Mouse (Mus musculus) limb, embryonic 11.5 days (tissue): ENCODE results near the gene Rfx3. TPM values are rescaled to one million over a fixed set of nuclear protein-coding genes. Genes with fewer than 3 reads are reported as not detected.

Experiments
- ATAC-seq: fragments of 200-750 bp; cut with Nextera tagmentation; 2 replicates; pipeline ENCODE4 v1.8.0; 2017; ENCODE audit warnings: low read depth; ENCODE audit not compliant: insufficient number of reproducible peaks, low FRiP score, low TSS enrichment
- DNase-seq: peaks from one replicate; pipeline ENCODE4 v3.0.0-alpha.2; 2015; ENCODE audit warnings: low spot score
- H3K27ac ChIP-seq: fragments of 300-500 bp; sonication (generic); replicated peaks from 2 replicates; pipeline ENCODE4 v1.5.1; 2014; ENCODE audit warnings: low read depth, mild to moderate bottlenecking, low read length
- H3K27me3 ChIP-seq: fragments of 300-500 bp; sonication (generic); 2 replicates; pipeline ENCODE4 v1.6.1; 2014; ENCODE audit warnings: mild to moderate bottlenecking, low read length, mixed read lengths; ENCODE audit not compliant: control insufficient read depth, insufficient read depth
- H3K36me3 ChIP-seq: fragments of 300-500 bp; sonication (generic); 2 replicates; pipeline ENCODE4 v1.6.1; 2014; ENCODE audit warnings: mild to moderate bottlenecking, low read length, moderate library complexity, mixed read lengths; ENCODE audit not compliant: control insufficient read depth, insufficient read depth
- H3K4me1 ChIP-seq: fragments of 300-500 bp; sonication (generic); 2 replicates; pipeline ENCODE4 v1.6.1; 2014; ENCODE audit warnings: low read length, mixed read lengths; ENCODE audit not compliant: control insufficient read depth, insufficient read depth
- H3K4me2 ChIP-seq: fragments of 300-500 bp; sonication (generic); 2 replicates; pipeline ENCODE4 v1.6.1; 2014; ENCODE audit warnings: low read depth, mild to moderate bottlenecking, moderate library complexity; ENCODE audit not compliant: severe bottlenecking
- H3K4me3 ChIP-seq: fragments of 300-500 bp; sonication (generic); 2 replicates; pipeline ENCODE4 v1.5.1; 2014; ENCODE audit warnings: low read depth, low read length
- H3K9ac ChIP-seq: fragments of 300-500 bp; sonication (generic); 2 replicates; pipeline ENCODE4 v1.6.1; 2014; ENCODE audit warnings: mild to moderate bottlenecking, low read length
- H3K9me3 ChIP-seq: fragments of 300-500 bp; sonication (generic); 2 replicates; pipeline ENCODE4 v1.6.1; 2016; ENCODE audit warnings: low read length; ENCODE audit not compliant: control insufficient read depth
- WGBS: fragments of 180-500 bp; shearing (Covaris S2); extraction: QIAGEN DNeasy Blood & Tissue Kit; methylation state at CpG from one replicate; pipeline ENCODE4 v1.1.7; 2014; 5-methylcytosine and 5-hydroxymethylcytosine counted together
- polyA plus RNA-seq: library from polyadenylated mRNA; unstranded; fragments of >200 nt; fragmentation: Nextera tagmentation; extraction: Ambion mirVana; gene quantifications from 2 replicates; pipeline ENCODE4 v1.2.1, GENCODE M21; 2014

The Rfx3 gene
- polyA plus RNA-seq, 1 experiment from 2014 or later: 20.5 TPM

GRCm38 (mm10) chr19:27902601-27903000, 108.4 kb downstream of the Rfx3 start:
- DNase-seq: no peak
- no peak overlapping the region for H3K4me3 ChIP-seq
- H3K36me3 ChIP-seq: no peaks in the 10 kb centered on the region
- WGBS: 77% methylated on average over 9 of the region's 9 CpGs
- no peak overlapping the region for H3K4me2 ChIP-seq
- H3K27ac ChIP-seq: no peak overlapping the region
- ATAC-seq: no peak
- H3K4me1 ChIP-seq: no peaks in the 10 kb centered on the region
- no peaks in the 10 kb centered on the region for H3K27me3 ChIP-seq
- H3K9me3 ChIP-seq: no peaks in the 10 kb centered on the region
- no peak overlapping the region for H3K9ac ChIP-seq

GRCm38 (mm10) chr19:27901693-27902092, 109.3 kb downstream of the Rfx3 start:
- H3K4me2 ChIP-seq: no peak overlapping the region
- no peak overlapping the region for H3K4me3 ChIP-seq
- 84% methylated on average over 6 of the region's 6 CpGs for WGBS
- H3K9me3 ChIP-seq: no peaks in the 10 kb centered on the region
- H3K4me1 ChIP-seq: no peaks in the 10 kb centered on the region
- no peak overlapping the region for H3K27ac ChIP-seq
- no peaks in the 10 kb centered on the region for H3K27me3 ChIP-seq
- ATAC-seq (no peak), DNase-seq (no peak)
- H3K36me3 ChIP-seq: no peaks in the 10 kb centered on the region
- no peak overlapping the region for H3K9ac ChIP-seq

- 92% methylated on average over 3 of the region's 3 CpGs for WGBS
Observed at GRCm38 (mm10) chr19:27884520-27884919, 126.4 kb downstream of the Rfx3 start.

GRCm38 (mm10) chr19:27877429-27877828, 133.5 kb downstream of the Rfx3 start:
- whole genome bisulfite sequencing: 91% methylated on average over 2 of the region's 2 CpGs

More at GRCm38 (mm10) chr19:27884520-27884919, 126.4 kb downstream of the Rfx3 start:
- no peaks in the 10 kb centered on the region for H3K27me3 ChIP-seq
- no peak overlapping the region for H3K4me3 ChIP-seq
- ATAC-seq: no peak
- H3K27ac ChIP-seq: no peak overlapping the region
- no peak for DNase-seq
- no peak overlapping the region for H3K4me2 ChIP-seq
- no peaks in the 10 kb centered on the region for H3K4me1 ChIP-seq
- no peak overlapping the region for H3K9ac ChIP-seq
- H3K9me3 ChIP-seq: no peaks in the 10 kb centered on the region
- H3K36me3 ChIP-seq: no peaks in the 10 kb centered on the region

GRCm38 (mm10) chr19:27870794-27871193, 140.2 kb downstream of the Rfx3 start:
- no peak for ATAC-seq
- DNase-seq: no peak
- Histone ChIP-seq H3K9me3 (no peaks in the 10 kb centered on the region), H3K4me1 (no peaks in the 10 kb centered on the region), H3K4me2 (no peak overlapping the region), H3K27ac (no peak overlapping the region), H3K4me3 (no peak overlapping the region), H3K27me3 (no peaks in the 10 kb centered on the region), H3K36me3 (no peaks in the 10 kb centered on the region), H3K9ac (no peak overlapping the region)
- 90% methylated on average over 3 of the region's 3 CpGs for WGBS

More at GRCm38 (mm10) chr19:27877429-27877828, 133.5 kb downstream of the Rfx3 start:
- Histone ChIP-seq H3K4me2 (no peak overlapping the region), H3K27ac (no peak overlapping the region), H3K4me1 (no peaks in the 10 kb centered on the region), H3K27me3 (no peaks in the 10 kb centered on the region), H3K9ac (no peak overlapping the region), H3K9me3 (no peaks in the 10 kb centered on the region), H3K4me3 (no peak overlapping the region), H3K36me3 (no peaks in the 10 kb centered on the region)
- no peak for ATAC-seq
- no peak for DNase-seq

- no peak overlapping the region for H3K4me2 ChIP-seq
- no peaks in the 10 kb centered on the region for H3K9me3 ChIP-seq
- H3K27me3 ChIP-seq: no peaks in the 10 kb centered on the region
- H3K4me3 ChIP-seq: no peak overlapping the region
- no peaks in the 10 kb centered on the region for H3K4me1 ChIP-seq
- H3K36me3 ChIP-seq: no peaks in the 10 kb centered on the region
- no peak overlapping the region for H3K27ac ChIP-seq
- H3K9ac ChIP-seq: no peak overlapping the region
- DNase-seq: no peak
- no peak for ATAC-seq
Observed at GRCm38 (mm10) chr19:27859641-27860040, 151.3 kb downstream of the Rfx3 start.

- DNase-seq: no peak
- no peaks in the 10 kb centered on the region for H3K27me3 ChIP-seq
- no peaks in the 10 kb centered on the region for H3K9me3 ChIP-seq
- no peak overlapping the region for H3K4me3 ChIP-seq
- H3K27ac ChIP-seq: no peak overlapping the region
- WGBS: 97% methylated on average over 1 of the region's 1 CpGs
- H3K9ac ChIP-seq: no peak overlapping the region
- no peak overlapping the region for H3K4me2 ChIP-seq
- no peaks in the 10 kb centered on the region for H3K36me3 ChIP-seq
- no peaks in the 10 kb centered on the region for H3K4me1 ChIP-seq
- no peak for ATAC-seq
Observed at GRCm38 (mm10) chr19:27848946-27849345, 162.0 kb downstream of the Rfx3 start.

GRCm38 (mm10) chr19:27847055-27847454, 163.9 kb downstream of the Rfx3 start:
- DNase-seq (no peak), ATAC-seq (no peak)
- Histone ChIP-seq H3K27ac (no peak overlapping the region), H3K4me3 (no peak overlapping the region), H3K9ac (no peak overlapping the region), H3K36me3 (no peaks in the 10 kb centered on the region), H3K4me2 (no peak overlapping the region), H3K9me3 (no peaks in the 10 kb centered on the region), H3K27me3 (no peaks in the 10 kb centered on the region), H3K4me1 (no peaks in the 10 kb centered on the region)
- 89% methylated on average over 4 of the region's 4 CpGs for WGBS

GRCm38 (mm10) chr19:27838635-27839034, 172.3 kb downstream of the Rfx3 start:
- no peaks in the 10 kb centered on the region for H3K36me3 ChIP-seq
- no peak overlapping the region for H3K4me3 ChIP-seq
- no peak overlapping the region for H3K27ac ChIP-seq
- H3K4me2 ChIP-seq: no peak overlapping the region
- no peaks in the 10 kb centered on the region for H3K9me3 ChIP-seq
- H3K4me1 ChIP-seq: no peaks in the 10 kb centered on the region
- H3K9ac ChIP-seq: no peak overlapping the region
- DNase-seq (no peak), ATAC-seq (no peak)
- 83% methylated on average over 3 of the region's 3 CpGs for WGBS
- H3K27me3 ChIP-seq: no peaks in the 10 kb centered on the region
